Mouse (Mus musculus): ENCODE measurements around the gene Nub1.

Nub1 gene

DNA sequence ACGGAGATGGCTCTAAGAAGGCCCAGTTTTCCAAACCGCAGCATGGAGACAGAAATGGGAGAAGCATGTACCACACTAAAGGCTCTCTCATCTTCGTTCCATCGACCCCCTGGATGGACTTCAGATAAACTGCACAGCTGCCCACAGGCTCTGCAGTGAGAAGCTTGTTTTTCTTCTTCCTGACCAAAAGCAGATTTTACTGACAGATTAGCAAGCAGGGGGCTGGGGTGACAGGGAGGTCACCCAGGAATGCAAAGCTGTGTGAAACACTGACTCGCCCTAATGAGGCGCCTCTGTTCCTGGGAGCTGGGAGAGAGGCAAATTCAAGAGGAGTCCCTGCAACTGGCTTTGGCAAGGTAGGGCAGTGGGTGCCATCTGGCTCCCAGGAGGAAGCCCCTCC lies 62.2 kb downstream of the Nub1 start:
- DNase-seq = no peak

DNA sequence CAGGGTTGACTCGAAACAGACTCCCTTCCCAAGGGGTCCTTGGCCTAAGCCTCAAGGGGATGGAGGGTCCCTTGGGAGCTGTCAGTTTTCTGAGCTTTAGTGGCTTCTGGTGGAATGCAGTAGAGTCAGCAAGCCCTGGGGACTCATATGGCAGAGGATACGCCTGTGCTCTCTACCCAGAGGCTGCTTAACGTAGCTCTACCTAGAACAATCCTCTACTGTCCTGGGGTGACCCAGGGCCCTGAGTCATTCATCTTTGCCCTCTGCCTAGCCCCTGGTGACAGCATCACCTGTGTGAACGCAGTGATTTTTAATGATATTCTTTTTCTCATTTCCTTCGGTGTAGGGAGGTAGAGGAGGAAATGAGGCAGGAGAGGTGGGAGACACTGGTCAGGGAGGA lies 64.4 kb downstream of the Nub1 start:
- no peak for DNase-seq

DNA sequence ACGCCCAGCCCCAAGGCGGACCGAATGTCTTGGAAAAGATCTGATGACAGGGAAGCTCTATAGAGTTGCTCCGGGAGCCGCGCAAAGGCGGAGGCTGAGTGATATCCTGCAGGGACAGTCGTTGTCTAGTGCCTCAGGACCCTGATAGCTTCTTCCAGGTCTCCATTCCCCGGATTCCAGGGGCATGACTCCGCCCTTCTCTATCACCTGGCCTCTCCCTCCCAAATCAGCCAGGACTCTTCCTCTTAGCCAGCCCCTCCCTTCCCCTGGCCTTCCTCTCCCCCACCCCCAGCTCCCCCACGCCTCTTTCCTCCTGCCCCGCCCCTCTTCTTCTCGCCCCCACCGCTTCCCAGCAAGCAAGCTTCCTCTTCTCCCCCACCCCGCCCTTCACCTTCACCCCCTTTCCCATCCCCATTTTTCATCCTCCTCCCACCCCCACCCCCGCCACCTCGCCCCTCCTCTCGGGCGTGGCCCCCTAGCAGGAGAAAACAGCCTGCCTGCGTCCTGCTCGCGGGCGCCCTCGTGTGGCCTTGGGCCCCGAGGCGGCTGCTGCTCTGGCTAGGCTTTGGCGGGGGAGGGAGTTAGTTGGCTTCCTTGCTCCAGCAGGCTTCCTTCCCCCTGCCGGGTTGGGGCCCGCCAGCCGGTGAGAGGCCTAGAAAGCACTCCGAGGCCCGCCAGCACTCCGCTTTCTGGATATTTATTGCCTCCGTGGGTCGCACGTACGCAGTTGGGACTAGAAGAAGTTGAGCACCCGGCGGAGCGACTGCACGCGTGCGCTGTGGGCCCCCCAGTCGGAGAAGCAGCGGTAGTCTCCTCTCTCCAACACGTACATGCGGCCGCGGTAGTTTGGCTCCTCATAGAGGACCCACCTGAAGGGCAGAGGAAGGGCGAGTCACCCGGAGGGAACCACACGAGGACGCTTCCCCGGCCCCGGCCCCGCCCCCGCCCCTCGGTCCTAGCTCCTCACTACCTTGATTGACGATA lies 65.3 kb downstream of the Nub1 start:
- peak; percentile 91 for DNase-seq

DNA sequence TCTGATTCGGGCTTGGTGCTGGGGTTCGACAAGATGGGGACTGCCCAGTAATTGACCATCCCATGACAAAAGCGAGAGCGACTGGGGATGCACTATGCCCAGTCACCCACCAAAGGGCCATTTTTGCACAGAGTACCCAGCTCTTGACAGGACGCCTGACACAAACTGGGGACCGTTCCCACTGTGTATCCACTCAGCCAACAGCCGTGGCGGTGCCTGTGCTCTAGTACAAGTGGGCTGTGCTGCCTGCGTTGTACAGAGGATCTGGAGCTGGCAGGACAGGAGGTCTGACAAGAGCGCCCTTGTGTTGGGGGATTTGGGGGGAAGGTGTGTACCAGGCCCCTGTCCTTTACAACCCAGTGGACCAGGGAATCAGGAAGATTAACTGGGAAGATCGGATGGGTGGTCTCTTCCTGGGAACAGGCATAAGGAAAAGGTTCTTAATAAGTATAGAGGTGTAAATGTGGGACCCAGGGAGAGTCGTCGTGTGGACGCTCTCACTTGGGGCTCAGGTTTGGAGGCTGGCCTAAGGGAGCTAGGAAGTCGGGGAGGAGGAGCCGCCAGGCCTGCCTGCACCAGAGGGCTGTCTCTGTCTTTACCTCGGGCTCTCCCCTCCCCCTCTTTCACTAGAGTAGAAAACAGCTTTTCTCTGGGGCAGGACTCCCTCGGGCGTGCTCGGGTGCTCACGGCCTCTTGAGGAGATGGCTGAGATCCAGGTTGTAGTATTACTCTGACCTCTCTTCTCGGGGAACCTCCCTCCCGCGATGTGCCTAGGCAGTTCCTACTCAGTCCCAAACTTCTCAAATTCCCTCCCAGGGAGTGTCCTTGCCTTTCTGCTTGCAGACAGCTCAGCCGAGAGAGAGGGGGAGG lies 66.2 kb downstream of the Nub1 start:
- DNase-seq = peak; percentile 53

DNA sequence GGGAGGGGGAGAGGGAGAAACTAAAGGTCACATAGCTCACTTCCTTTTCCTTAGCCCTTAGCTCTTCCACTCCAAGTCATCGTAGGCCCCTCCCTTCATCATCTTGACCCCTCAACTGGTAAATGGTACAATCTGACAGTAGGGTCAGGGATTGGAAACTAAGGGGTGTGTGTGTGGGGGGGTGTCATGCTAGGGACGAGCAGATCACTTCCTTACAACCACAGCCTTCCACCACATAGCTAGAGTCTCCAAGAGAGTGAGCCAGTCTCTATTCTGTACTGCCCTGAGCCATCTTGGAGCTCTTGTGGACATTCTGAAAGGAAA lies 66.8 kb downstream of the Nub1 start:
- DNase-seq = no peak

DNA sequence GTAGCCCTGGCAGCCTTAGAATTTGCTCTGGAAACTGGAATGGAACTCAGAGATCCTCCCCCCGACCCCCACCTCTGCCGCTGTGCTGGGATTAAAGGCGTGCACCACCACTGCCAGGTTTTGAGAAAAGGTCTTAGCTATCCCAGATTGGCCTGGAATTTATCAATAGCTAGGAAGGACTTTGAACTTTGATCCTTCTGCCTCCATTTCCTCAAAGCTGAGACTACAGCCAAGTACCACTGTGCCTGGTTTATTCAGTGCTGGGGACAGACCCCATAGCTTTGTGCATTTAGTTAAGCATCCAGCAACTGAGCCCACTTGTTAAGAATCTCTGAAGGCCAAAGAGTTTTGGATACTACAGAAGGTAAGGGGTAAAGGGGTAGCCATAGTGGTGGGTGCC lies 71.6 kb downstream of the Nub1 start:
- DNase-seq = no peak

DNA sequence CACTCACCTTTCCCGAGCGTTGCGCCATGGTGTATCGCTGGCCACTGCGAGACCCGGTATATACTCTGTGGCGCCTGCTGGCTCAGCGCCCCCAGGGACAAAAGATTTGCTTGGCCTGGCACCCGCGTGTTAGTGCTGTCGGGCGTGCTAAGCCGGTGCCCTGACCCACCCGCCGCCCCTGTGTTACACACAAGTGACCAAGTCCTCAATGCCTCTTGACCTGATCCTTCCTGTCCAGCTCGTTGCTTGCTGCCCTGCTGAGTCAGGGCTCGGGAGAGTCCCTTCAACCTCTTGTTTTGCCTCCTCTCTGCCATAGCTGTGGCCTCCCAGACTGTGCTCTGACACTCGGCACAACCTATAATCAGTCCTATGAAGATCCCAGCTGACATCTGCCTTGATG lies 72.5 kb downstream of the Nub1 start, which contains the start of gene Crygn:
Crygn (minus strand) TSS at position 193 of the 400 bp plus-strand sequence.
- DNase-seq = no peak
